Mouse (Mus musculus) granulocyte monocyte progenitor cell, adult 5-6 weeks (primary cell): ENCODE results near the gene Fahd2a. TPM values are rescaled to one million over a fixed set of nuclear protein-coding genes. Genes with fewer than 3 reads are reported as not detected.
A peak's percentile ranks its signal among the peaks of the same experiment; 100 is the strongest.

ENCODE experiments used
- ATAC-seq: replicated peaks from 2 replicates; pipeline ENCODE4 v1.8.0; 2016; ENCODE audit warnings: mild to moderate bottlenecking, moderate TSS enrichment, inconsistent platforms; ENCODE audit not compliant: poor library complexity, severe bottlenecking
- total RNA-seq, 2 experiments: library from RNA; stranded (forward) in 1 of 2; stranded (reverse) in 1 of 2; fragments of 200-712, 200-1000 nt in 1 of 2; fragments of >200 nt in 1 of 2; fragmentation: Nextera tagmentation in 1 of 2; gene quantifications; 2 replicates each; pipeline ENCODE4 v1.2.3; 2014 to 2017

Gene Fahd2a
- total RNA-seq, 2 experiments from 2014 or later, result 11.9 to 26.2 TPM

DNA sequence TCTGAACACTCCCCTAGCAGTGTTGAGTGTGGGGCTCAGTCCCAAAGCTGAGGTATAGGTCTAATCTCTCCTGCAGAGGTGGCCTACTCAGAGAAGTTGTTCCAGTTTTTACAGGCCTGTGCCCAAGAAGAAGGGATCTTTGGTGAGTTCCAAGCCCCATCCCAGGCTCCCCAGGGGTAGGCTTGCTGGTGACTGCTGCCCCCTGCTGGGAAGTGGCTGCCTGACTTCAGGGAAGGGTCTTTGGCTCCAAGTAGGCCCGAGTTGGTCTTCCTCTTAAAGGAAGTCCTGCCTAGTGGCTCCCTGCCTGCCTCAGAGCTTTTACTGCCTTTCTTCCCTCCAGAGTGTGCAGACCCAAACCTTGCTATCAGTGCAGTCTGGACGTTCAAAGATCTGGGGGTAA is 9.2 kb downstream of the Fahd2a start:
- peak; percentile 34; the same call in 1 of the 2 replicates for ATAC-seq

DNA sequence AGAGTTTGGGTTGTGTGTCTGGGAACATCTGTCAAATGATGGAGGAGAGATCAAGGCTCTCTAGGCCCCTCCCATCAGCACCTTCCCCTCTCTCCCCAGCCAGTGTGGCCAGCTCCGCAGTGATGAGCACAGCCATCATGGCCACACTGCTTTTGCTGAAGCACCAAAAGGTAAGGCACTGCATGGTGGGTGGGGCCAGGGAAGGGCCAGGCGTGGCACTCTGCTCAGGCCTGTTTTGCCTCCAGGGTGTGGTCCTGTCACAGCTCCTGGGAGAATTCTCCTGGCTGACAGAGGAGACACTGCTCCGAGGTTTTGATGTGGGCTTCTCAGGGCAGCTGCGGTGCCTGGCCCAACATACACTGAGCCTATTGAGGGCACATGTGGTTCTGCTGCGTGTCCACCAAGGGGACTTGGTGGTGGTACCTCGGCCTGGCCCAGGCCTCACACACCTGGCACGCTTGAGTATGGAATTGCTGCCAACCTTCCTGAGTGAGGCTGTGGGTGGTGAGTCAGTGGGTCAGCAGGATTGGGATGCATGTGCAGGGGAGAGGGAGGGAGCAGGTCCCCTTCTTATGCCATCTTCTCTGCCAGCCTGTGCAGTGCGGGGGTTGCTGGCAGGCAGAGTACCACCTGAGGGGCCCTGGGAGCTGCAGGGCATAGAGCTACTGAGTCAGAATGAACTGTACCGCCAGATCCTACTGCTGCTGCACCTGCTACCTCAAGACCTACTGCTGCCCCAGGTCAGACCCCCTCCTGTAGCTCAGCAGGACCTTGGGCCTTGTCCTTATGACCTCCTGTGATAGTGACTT is 10.7 kb downstream of the Fahd2a start:
- ATAC-seq, result no peak

DNA sequence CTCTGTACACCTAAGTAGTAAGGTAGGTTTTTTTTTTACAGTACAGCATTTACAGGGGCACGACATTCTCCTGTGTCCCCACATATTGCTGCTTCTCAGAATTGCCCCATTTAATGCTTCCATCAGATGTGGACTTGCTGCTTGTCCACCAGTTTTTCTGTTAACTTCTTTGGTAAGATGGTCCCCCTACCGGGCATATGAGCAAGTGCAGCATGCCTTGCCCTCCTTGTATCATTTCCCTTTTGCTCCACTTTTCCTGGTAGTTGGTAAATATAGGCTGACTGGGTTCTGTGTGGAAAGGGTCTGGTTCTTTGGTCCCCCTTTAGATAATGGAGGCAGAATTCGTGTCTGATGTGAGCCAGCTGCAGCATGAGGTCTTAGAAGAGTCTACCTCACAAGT is 14.1 kb downstream of the Fahd2a start:
- peak; percentile 47; the same call in 1 of the 2 replicates for ATAC-seq

DNA sequence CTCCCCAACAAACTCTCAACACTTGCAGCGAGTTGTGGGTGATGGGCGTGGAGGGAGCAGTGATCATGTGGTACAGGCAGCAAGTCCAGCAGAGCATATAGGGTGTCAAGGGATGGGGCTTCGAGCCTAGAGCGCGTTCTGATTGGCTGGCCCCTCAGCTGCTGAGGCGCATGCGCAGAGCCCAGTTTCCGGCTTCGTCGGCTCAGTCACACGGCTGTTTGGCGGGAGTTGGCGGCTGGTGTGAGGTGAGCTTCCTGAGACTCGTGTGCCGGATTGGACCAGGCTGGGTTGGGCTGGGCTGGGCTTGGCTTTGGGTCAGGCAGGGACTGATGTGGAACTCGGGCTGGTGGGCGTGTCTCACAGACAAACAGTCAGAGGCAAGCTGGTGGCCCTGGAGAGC is 19.4 kb downstream of the Fahd2a start, which contains the start of gene Gpat2:
Gene Gpat2 (plus strand): TSS at position 223 of the 400 bp plus-strand sequence.
- ATAC-seq, result no peak

DNA sequence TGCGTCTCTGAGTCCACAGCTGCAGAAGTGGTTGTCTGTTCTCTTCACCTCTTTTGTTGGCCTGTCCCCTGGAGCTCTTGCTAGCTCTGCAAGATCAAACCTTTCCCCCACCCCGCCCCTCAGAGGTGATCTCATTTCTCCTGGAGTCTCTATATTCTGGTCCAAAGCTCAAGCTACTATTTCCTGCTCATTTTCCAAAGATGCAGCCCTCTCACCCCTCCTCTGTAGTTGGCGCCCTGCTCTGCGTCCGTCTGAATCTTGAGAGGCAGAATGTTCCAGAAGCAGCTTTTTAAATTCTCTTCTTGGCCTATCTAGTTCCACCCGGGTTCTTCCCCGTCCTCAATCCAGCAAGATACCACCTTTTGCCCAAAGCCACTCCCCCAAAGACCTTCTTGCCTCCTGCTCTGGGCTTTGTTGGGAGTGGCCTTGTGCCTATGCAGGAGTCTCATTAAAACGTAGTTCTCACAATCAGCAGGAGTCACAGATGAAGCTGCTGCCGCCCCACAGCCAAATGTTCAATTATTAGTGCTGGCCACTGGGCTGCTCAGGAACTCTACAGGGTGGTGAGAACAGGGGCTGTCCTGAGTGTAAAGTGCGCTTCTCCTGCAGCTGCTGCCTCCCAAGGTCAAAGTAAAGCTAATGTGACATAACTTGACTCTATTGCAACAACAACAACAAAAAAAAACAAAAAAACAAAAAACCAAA is 25.9 kb downstream of the Fahd2a start:
- ATAC-seq, result no peak

DNA sequence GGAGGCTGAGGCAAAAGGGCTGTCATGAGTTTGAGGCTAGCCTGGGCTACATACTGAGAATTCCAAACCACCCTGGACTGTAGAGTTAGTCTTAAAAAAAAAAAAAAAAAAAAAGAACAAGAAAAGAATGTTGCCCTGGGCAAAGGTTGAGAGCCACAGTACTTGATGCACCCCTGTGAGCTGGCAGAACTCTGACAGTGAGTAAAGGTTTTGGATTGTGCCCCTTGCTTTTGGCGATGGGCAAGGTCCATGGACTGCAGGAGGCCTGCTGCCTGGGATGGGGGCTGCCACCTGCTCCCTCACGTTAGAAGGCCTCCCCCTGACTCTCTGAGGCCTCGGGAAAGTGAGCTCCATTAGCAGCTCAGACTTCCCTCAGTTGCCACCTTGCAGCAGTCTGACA is 27.7 kb downstream of the Fahd2a start:
- no peak for ATAC-seq

DNA sequence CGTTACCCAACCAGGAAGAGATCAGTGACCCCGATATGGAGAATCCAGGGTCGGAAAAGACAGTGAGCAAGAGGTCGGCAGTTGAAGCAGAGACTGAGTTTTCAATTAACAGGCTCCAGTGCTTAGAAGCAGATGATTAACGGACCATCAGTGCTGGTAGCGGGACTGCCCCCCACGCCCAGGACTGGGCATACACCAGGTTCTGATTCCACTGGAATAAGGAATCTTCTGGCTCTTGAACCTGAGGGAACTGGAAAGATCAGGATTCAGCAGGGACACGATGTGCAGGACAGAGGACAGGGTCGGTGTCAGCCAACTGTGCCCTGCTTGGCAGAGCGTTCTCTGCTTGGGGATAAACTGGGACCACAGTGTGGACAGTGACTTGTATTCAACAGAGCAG is 28.6 kb downstream of the Fahd2a start:
- ATAC-seq, result no peak

DNA sequence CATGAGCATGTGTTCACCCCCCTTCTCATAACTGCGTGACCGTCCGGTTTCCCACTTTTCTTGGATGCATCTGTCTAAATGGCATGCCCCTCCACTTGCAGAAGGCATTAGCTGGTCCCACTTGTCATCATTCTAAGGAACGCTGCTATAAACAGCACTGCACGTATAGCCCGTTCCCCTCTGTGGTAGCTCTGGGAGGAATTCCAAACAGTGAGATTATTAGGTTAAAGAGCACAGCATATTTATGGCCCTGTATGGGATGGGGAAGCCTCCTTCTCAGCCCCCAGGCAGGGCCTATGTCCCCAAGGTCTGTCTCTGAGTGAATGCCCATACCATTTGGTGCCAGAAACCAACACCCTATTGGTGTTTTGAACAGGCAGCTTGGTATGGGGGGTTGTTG is 33.2 kb downstream of the Fahd2a start:
- no peak for ATAC-seq

DNA sequence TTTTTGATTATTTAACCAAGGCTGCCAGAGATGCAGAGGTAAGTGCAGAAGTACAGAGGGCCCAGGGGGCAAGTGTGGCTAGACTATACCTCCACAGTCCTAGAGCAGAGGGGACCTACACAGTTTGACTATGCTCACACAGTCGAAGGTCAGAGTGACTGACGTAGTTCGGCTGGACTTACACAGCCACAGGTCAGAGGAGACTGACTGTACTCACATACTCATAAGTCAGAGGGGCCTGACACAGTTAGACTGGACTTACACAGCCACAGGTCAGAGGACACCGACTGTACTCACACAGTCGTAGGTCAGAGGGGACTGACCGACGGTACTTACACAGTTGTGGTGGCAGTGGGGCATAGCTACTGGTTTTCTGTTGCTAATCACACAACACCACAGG is 45.6 kb downstream of the Fahd2a start:
- ATAC-seq, result no peak

DNA sequence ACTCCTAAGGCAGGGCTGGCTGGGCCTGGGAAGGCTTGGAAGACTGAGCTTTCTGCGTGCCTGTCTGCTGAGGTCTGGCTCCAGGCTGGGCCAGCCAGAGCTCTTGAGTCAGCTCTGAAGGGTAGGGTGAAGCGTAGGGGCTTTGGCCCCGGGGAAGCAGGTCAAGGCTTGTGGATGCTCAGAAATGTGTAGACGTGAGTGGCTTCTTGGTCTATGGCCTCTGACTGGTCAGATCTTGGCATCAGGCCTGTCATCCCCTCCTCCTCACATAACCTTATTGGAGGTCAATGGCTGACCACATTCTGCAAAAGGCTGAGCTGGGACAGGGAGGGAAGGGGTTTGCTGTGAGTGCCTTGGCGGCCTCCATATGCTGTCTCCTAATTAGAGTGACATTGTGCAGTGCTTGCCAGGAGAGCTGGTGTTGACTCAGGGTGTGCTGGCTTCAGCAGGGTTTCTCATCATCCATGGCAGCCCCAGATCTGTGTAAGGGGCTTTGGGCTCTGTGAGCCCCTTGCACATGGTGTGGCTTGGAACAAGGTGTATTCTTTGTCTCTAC is 49.7 kb downstream of the Fahd2a start:
- no peak for ATAC-seq

DNA sequence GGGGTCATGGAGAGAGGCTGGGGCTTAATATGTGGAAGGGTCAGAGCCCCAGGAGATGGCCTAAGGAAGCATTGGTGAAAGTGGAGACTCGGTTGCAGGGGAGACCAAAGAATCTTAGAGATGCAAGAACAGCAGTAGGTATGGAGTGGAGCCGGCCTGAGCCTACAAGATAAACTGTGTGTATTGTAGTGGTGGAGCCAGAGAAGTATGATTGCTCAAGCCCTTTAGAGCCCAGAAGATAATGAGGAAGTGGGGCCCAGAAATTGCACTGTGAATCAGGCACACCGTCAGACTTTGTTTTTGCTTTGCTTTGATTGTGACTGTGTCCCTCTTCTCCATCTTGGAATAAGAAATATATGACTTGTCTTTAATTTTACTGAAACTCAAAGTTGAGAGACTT is 53.0 kb downstream of the Fahd2a start:
- peak; percentile 85 for ATAC-seq

DNA sequence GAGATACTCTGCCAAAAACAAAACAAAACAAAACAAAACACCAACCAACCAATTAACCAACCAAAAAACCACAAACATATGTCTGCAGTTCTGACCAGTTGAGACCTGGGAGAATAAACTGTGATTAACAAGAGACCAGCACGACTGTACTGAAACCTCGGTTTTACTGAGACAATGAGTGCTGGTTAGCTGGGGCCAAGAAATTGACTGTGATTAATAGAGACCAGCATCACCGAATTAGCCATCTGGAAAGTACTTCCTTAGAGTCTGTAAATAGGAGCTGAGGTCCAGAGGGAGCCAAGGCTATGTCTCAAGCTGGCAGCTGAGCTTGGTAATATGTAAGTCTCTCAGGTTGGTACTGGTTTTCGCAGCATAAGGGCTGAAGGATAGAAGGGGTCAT is 53.5 kb downstream of the Fahd2a start:
- no peak for ATAC-seq

DNA sequence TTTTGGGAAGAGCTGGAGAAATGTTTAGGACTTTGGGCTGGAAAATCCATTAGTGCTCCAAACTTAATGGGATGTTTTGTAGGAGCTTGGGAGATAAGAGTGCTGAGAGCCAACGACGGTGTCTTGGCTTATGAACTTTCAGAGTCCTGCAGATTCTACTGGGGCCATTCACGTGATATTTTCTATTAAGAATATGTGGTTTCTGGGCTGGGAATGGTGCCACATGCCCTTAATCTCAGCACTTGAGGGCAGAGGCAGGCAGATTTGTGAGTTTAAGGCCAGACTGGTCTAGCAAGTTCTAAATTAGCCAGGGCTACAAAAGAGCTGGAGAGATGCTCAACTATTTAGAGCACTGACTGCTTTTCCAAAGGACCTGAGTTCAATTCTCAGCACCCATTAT is 54.0 kb downstream of the Fahd2a start:
- ATAC-seq, result no peak

DNA sequence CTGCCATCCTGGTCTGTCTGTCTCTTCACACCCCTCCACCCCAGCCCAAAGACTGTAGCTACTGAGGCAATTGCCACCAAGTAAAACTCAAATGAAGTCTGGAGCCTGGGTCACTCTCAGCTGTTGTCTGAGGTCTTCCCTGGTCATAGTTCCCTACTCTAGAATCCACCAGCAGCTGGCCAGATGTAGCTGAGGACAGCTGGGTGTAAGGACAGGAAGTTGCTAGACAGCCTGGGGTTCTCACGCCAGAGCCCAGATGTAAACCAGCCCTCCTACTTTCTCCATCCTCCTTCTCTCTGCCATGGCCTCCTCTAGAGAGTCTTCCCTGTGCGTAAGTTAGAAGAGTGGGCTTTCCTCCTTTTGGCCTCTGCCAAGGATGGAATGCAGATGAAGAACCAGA is 56.8 kb downstream of the Fahd2a start:
- no peak for ATAC-seq

Other genes starting within 250 kb of the Fahd2a start
- gene 1810024B03Rik, start 236.3 kb downstream of the Fahd2a start, total RNA-seq (2014; fragmentation: Nextera tagmentation), result 1.2 and 3.4 TPM in 2 replicates
- 1.5 and 2.3 TPM in 2 replicates for gene 1810024B03Rik, start 236.3 kb downstream of the Fahd2a start, total RNA-seq (2017)
- 66.4 and 82.1 TPM in 2 replicates for gene Snrnp200, start 236.2 kb downstream of the Fahd2a start, total RNA-seq (2014; fragmentation: Nextera tagmentation)
- gene Snrnp200, start 236.2 kb downstream of the Fahd2a start, total RNA-seq (2017), result 133 and 167 TPM in 2 replicates
- gene Ciao1, start 196.7 kb downstream of the Fahd2a start, total RNA-seq (2014; fragmentation: Nextera tagmentation), result 36.3 and 47.4 TPM in 2 replicates
- 33.5 and 38.7 TPM in 2 replicates for gene Ciao1, start 196.7 kb downstream of the Fahd2a start, total RNA-seq (2017)
- gene Tmem127, start 196.7 kb downstream of the Fahd2a start, total RNA-seq (2014; fragmentation: Nextera tagmentation), result 12.8 and 18.8 TPM in 2 replicates
- 32.4 and 41.7 TPM in 2 replicates for gene Tmem127, start 196.7 kb downstream of the Fahd2a start, total RNA-seq (2017)
- gene Stard7, start 174.3 kb downstream of the Fahd2a start, total RNA-seq (2014; fragmentation: Nextera tagmentation), result 69.6 and 84.0 TPM in 2 replicates
- gene Stard7, start 174.3 kb downstream of the Fahd2a start, total RNA-seq (2017), result 131 and 143 TPM in 2 replicates
- gene Dusp2, start 108.4 kb downstream of the Fahd2a start, total RNA-seq (2014; fragmentation: Nextera tagmentation), result 22.3 and 33.3 TPM in 2 replicates
- 50.4 and 51.2 TPM in 2 replicates for gene Dusp2, start 108.4 kb downstream of the Fahd2a start, total RNA-seq (2017)
- 0.60 TPM in 1 of 2 replicates, not detected in the other for gene Astl, start 105.9 kb downstream of the Fahd2a start, total RNA-seq (2014; fragmentation: Nextera tagmentation)
- 0.04 and 0.21 TPM in 2 replicates for gene Astl, start 105.9 kb downstream of the Fahd2a start, total RNA-seq (2017)
- gene Adra2b, start 81.4 kb downstream of the Fahd2a start, total RNA-seq (2014; fragmentation: Nextera tagmentation), result not detected in 2 replicates
- not detected in 2 replicates for gene Adra2b, start 81.4 kb downstream of the Fahd2a start, total RNA-seq (2017)
- not detected in 2 replicates for gene Gpat2, start 19.4 kb downstream of the Fahd2a start, total RNA-seq (2014; fragmentation: Nextera tagmentation)
- not detected in 2 replicates for gene Gpat2, start 19.4 kb downstream of the Fahd2a start, total RNA-seq (2017)
- gene Kcnip3, start 77.5 kb upstream of the Fahd2a start, total RNA-seq (2014; fragmentation: Nextera tagmentation), result 37.4 and 50.0 TPM in 2 replicates
- gene Kcnip3, start 77.5 kb upstream of the Fahd2a start, total RNA-seq (2017), result 19.5 and 23.4 TPM in 2 replicates
- gene Prom2, start 96.9 kb upstream of the Fahd2a start, total RNA-seq (2014; fragmentation: Nextera tagmentation), result not detected in 2 replicates
- gene Prom2, start 96.9 kb upstream of the Fahd2a start, total RNA-seq (2017), result not detected in 2 replicates
- 4.0 and 5.8 TPM in 2 replicates for gene Zfp661, start 142.5 kb upstream of the Fahd2a start, total RNA-seq (2014; fragmentation: Nextera tagmentation)
- gene Zfp661, start 142.5 kb upstream of the Fahd2a start, total RNA-seq (2017), result 4.4 and 5.2 TPM in 2 replicates
- 45.4 and 54.2 TPM in 2 replicates for gene Mrps5, start 142.7 kb upstream of the Fahd2a start, total RNA-seq (2014; fragmentation: Nextera tagmentation)
- gene Mrps5, start 142.7 kb upstream of the Fahd2a start, total RNA-seq (2017), result 137 and 187 TPM in 2 replicates
- gene Mal, start 212.1 kb upstream of the Fahd2a start, total RNA-seq (2014; fragmentation: Nextera tagmentation), result not detected in 2 replicates
- gene Mal, start 212.1 kb upstream of the Fahd2a start, total RNA-seq (2017), result not detected in 2 replicates